Mouse (Mus musculus) embryonic facial prominence, embryonic 12.5 days (tissue): ENCODE measurements around the gene Akr1c14. TPM values are rescaled to one million over a fixed set of nuclear protein-coding genes. Genes with fewer than 3 reads are reported as not detected.
"Not testable (repeated sequence)": the region's sequence is repeated elsewhere in the genome, so short reads cannot be mapped to it uniquely, and the experiment has no call there.

Experiments used
- ATAC-seq: fragments of 200-750 bp; cut with Nextera tagmentation; 2 replicates; pipeline ENCODE4 v1.8.0; 2017; ENCODE audit not compliant: insufficient number of reproducible peaks, insufficient read depth, low FRiP score, low TSS enrichment
- H3K27ac ChIP-seq: fragments of 300-500 bp; sonication (generic); 2 replicates; pipeline ENCODE4 v1.5.1; 2016; ENCODE audit warnings: mild to moderate bottlenecking
- H3K27me3 ChIP-seq: fragments of 300-500 bp; sonication (generic); 2 replicates; pipeline ENCODE4 v1.6.1; 2016; ENCODE audit warnings: mild to moderate bottlenecking, moderate library complexity
- H3K36me3 ChIP-seq: fragments of 300-500 bp; sonication (generic); 2 replicates; pipeline ENCODE4 v1.6.1; 2016; ENCODE audit warnings: mild to moderate bottlenecking
- H3K4me1 ChIP-seq: fragments of 300-500 bp; sonication (generic); 2 replicates; pipeline ENCODE4 v1.6.1; 2016
- H3K4me2 ChIP-seq: fragments of 300-500 bp; sonication (generic); replicated peaks from 2 replicates; pipeline ENCODE4 v1.6.1; 2016; ENCODE audit warnings: mild to moderate bottlenecking, moderate library complexity
- H3K4me3 ChIP-seq: fragments of 300-500 bp; sonication (generic); 2 replicates; pipeline ENCODE4 v1.5.1; 2016; ENCODE audit warnings: mild to moderate bottlenecking
- H3K9ac ChIP-seq: fragments of 300-500 bp; sonication (generic); 2 replicates; pipeline ENCODE4 v1.6.1; 2016; ENCODE audit warnings: mild to moderate bottlenecking, moderate library complexity
- H3K9me3 ChIP-seq: fragments of 300-500 bp; sonication (generic); 2 replicates; pipeline ENCODE4 v1.6.1; 2016; ENCODE audit warnings: mild to moderate bottlenecking, moderate library complexity
- WGBS: fragments of 180-500 bp; shearing (Covaris S2); methylation state at CpG from one replicate; pipeline ENCODE4 v1.1.7; 2016; 5-methylcytosine and 5-hydroxymethylcytosine counted together
- polyA plus RNA-seq: library from polyadenylated mRNA; unstranded; fragments of >200 nt; fragmentation: Nextera tagmentation; extraction: Ambion mirVana; gene quantifications from 2 replicates; pipeline ENCODE4 v1.2.1, GENCODE M21; 2016

The Akr1c14 gene
- polyA plus RNA-seq, 1 experiment from 2014 or later, result 0.46 TPM

- not testable (repeated sequence) for H3K27ac ChIP-seq, H3K36me3 ChIP-seq, H3K4me1 ChIP-seq, ATAC-seq, H3K27me3 ChIP-seq, H3K4me2 ChIP-seq, H3K4me3 ChIP-seq, H3K9me3 ChIP-seq, H3K9ac ChIP-seq
- WGBS, result 67% methylated on average over 2 of the region's 2 CpGs
Measured at GRCm38 (mm10) chr13:4058239-4058638, 9.4 kb downstream of the Akr1c14 start.

GRCm38 (mm10) chr13:4059363-4059762 lies 10.6 kb downstream of the Akr1c14 start:
- Histone ChIP-seq H3K9ac (no peak overlapping the region), H3K27ac (no peak overlapping the region), H3K4me3 (no peak overlapping the region), H3K27me3 (no peaks in the 10 kb centered on the region), H3K36me3 (no peaks in the 10 kb centered on the region), H3K9me3 (no peaks in the 10 kb centered on the region), H3K4me2 (no peak overlapping the region), H3K4me1 (no peaks in the 10 kb centered on the region)
- ATAC-seq, result no peak
- WGBS, result 54% methylated on average over 5 of the region's 5 CpGs

GRCm38 (mm10) chr13:4060214-4060730 lies 11.5 kb downstream of the Akr1c14 start:
- 66% methylated on average over 3 of the region's 3 CpGs for WGBS
- no peaks in the 10 kb centered on the region for H3K4me1 ChIP-seq
- H3K9ac ChIP-seq, result no peak overlapping the region
- ATAC-seq, result no peak
- no peaks in the 10 kb centered on the region for H3K27me3 ChIP-seq
- H3K36me3 ChIP-seq, result no peaks in the 10 kb centered on the region
- no peak overlapping the region for H3K4me3 ChIP-seq
- no peaks in the 10 kb centered on the region for H3K9me3 ChIP-seq
- no peak overlapping the region for H3K4me2 ChIP-seq
- H3K27ac ChIP-seq, result no peak overlapping the region

- H3K9me3 ChIP-seq, result no peaks in the 10 kb centered on the region
- H3K27me3 ChIP-seq, result no peaks in the 10 kb centered on the region
- H3K4me2 ChIP-seq, result no peak overlapping the region
- no peaks in the 10 kb centered on the region for H3K36me3 ChIP-seq
- H3K4me1 ChIP-seq, result peaks cover 3% of the 10 kb centered on the region; the same call in 1 of the 2 replicates
- no peak overlapping the region for H3K27ac ChIP-seq
- no peak overlapping the region for H3K4me3 ChIP-seq
- ATAC-seq, result 0 out of 2 replicates have a peak, but pooled peaks have one; percentile 15
- H3K9ac ChIP-seq, result no peak overlapping the region
- WGBS, result 68% methylated on average over 9 of the region's 9 CpGs
Measured at GRCm38 (mm10) chr13:4076517-4077435, 28.0 kb downstream of the Akr1c14 start.

- Histone ChIP-seq H3K27ac (no peak overlapping the region), H3K36me3 (no peaks in the 10 kb centered on the region), H3K4me2 (no peak overlapping the region), H3K27me3 (no peaks in the 10 kb centered on the region), H3K4me1 (peaks cover 3% of the 10 kb centered on the region; the same call in 1 of the 2 replicates), H3K4me3 (no peak overlapping the region), H3K9me3 (no peaks in the 10 kb centered on the region), H3K9ac (no peak overlapping the region)
- no peak for ATAC-seq
Measured at GRCm38 (mm10) chr13:4079876-4080275, 31.1 kb downstream of the Akr1c14 start.

- Histone ChIP-seq H3K27me3 (no peaks in the 10 kb centered on the region), H3K9me3 (no peaks in the 10 kb centered on the region)
Measured at GRCm38 (mm10) chr13:4101691-4102090, 52.9 kb downstream of the Akr1c14 start.

GRCm38 (mm10) chr13:4102721-4103120 lies 53.9 kb downstream of the Akr1c14 start:
- no peak for ATAC-seq

More at GRCm38 (mm10) chr13:4101691-4102090, 52.9 kb downstream of the Akr1c14 start:
- no peak overlapping the region for H3K4me2 ChIP-seq
- H3K4me1 ChIP-seq, result no peaks in the 10 kb centered on the region
- H3K27ac ChIP-seq, result no peak overlapping the region
- no peak for ATAC-seq
- no peaks in the 10 kb centered on the region for H3K36me3 ChIP-seq
- H3K4me3 ChIP-seq, result no peak overlapping the region
- H3K9ac ChIP-seq, result no peak overlapping the region

GRCm38 (mm10) chr13:4110281-4111188 lies 61.7 kb downstream of the Akr1c14 start:
- 35% methylated on average over 6 of the region's 6 CpGs for WGBS
- H3K9me3 ChIP-seq, result no peaks in the 10 kb centered on the region
- H3K36me3 ChIP-seq, result no peaks in the 10 kb centered on the region
- H3K4me1 ChIP-seq, result no peaks in the 10 kb centered on the region
- H3K9ac ChIP-seq, result no peak overlapping the region
- no peak overlapping the region for H3K4me3 ChIP-seq
- H3K4me2 ChIP-seq, result no peak overlapping the region
- H3K27me3 ChIP-seq, result no peaks in the 10 kb centered on the region
- no peak overlapping the region for H3K27ac ChIP-seq
- peak; percentile 64 for ATAC-seq

More at GRCm38 (mm10) chr13:4102721-4103120, 53.9 kb downstream of the Akr1c14 start:
- Histone ChIP-seq H3K9ac (no peak overlapping the region), H3K9me3 (no peaks in the 10 kb centered on the region), H3K4me3 (no peak overlapping the region), H3K27ac (no peak overlapping the region), H3K4me2 (no peak overlapping the region), H3K27me3 (no peaks in the 10 kb centered on the region), H3K36me3 (no peaks in the 10 kb centered on the region), H3K4me1 (no peaks in the 10 kb centered on the region)

GRCm38 (mm10) chr13:4119181-4119904 lies 70.5 kb downstream of the Akr1c14 start:
- WGBS, result 69% methylated on average over 2 of the region's 2 CpGs

GRCm38 (mm10) chr13:4123146-4123545 lies 74.3 kb downstream of the Akr1c14 start:
- 85% methylated on average over 7 of the region's 7 CpGs for WGBS

More at GRCm38 (mm10) chr13:4119181-4119904, 70.5 kb downstream of the Akr1c14 start:
- H3K4me3 ChIP-seq, result no peak overlapping the region
- no peak overlapping the region for H3K9ac ChIP-seq
- no peak overlapping the region for H3K4me2 ChIP-seq
- no peaks in the 10 kb centered on the region for H3K9me3 ChIP-seq
- no peaks in the 10 kb centered on the region for H3K4me1 ChIP-seq
- no peaks in the 10 kb centered on the region for H3K27me3 ChIP-seq
- no peak overlapping the region for H3K27ac ChIP-seq
- no peaks in the 10 kb centered on the region for H3K36me3 ChIP-seq
- ATAC-seq, result no peak

GRCm38 (mm10) chr13:4124471-4124870 lies 75.7 kb downstream of the Akr1c14 start:
- WGBS, result 95% methylated on average over 6 of the region's 6 CpGs
- H3K27me3 ChIP-seq, H3K27ac ChIP-seq, H3K4me2 ChIP-seq, H3K4me3 ChIP-seq, ATAC-seq, H3K36me3 ChIP-seq, H3K9me3 ChIP-seq, H3K4me1 ChIP-seq, H3K9ac ChIP-seq: not testable (repeated sequence)

More at GRCm38 (mm10) chr13:4123146-4123545, 74.3 kb downstream of the Akr1c14 start:
- no peak overlapping the region for H3K9ac ChIP-seq
- H3K4me1 ChIP-seq, result no peaks in the 10 kb centered on the region
- no peak overlapping the region for H3K4me3 ChIP-seq
- no peak overlapping the region for H3K4me2 ChIP-seq
- H3K36me3 ChIP-seq, result no peaks in the 10 kb centered on the region
- H3K9me3 ChIP-seq, result no peaks in the 10 kb centered on the region
- no peaks in the 10 kb centered on the region for H3K27me3 ChIP-seq
- no peak for ATAC-seq
- H3K27ac ChIP-seq, result no peak overlapping the region
